Mouse (Mus musculus) spleen, postnatal 4 days (tissue): Measurements from ENCODE around the gene Olfr694.
"Not testable (repeated sequence)": the region's sequence is repeated elsewhere in the genome, so short reads cannot be mapped to it uniquely, and the experiment has no call there.

Experiments used
- DNase-seq, 2 experiments: peaks; one replicate each; pipeline ENCODE4 v3.0.0; 2022; ENCODE audit warnings: low spot score in 2 of 2

The Olfr694 gene

DNA sequence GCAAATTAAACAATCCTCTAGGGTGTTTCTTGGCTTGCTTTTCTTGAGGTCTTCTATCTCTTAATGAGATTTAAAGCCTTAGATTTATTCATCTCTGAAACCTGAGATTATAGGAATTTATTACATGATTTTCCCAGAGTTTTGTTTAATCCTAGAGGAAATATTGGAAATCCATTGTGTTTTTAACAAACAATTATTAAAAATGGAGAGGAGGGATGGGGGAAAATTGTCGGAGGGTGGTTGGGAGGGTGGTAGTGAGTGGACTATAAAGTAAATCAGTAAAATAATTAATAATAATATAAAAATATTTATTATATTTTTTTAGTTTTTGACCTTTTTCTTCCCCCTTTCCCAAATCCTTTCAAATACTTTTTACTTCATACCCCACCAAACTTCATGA lies at the start of gene Olfr694:
Gene Olfr694, minus strand, starts transcription at position 101 of the 400 bp plus-strand sequence.
- DNase-seq = no peak

DNA sequence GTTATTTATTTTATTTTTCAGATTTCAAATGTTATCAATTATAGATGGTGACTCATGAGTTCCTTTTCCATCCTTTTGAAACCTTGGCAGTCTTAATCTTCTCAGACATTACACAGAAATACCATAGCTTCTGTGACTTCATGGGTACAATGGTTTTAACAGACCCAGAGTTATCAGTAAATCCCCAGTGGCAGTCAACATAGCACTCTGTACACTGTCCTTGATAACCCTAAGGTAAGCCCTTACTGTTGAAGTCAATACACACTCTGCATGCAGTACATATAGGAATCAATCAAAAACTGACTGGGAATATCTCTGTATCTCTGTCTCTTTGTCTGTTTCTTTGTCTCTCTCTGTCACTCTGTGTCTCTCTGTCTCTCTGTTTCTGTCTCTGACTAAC lies 45.4 kb upstream of the Olfr694 start:
- no peak for DNase-seq

DNA sequence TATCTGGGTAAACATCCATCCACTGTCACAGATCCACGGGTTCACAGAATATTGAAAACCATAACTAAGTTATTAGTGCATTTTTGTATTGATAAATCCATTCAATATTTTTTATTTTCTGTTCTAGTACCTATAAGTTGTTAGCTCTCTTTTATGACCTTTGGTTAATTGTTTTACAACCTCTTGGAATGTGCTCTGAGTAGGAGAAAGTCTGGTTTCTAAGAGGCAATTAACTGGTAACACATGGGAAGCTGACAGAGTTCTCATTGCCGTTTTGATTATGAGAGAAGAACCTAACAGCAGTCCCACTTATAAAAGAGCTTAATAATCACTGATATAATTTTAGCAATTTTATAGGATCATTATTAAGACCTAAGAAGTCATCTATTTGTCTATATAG lies 42.1 kb upstream of the Olfr694 start:
- no peak for DNase-seq

DNA sequence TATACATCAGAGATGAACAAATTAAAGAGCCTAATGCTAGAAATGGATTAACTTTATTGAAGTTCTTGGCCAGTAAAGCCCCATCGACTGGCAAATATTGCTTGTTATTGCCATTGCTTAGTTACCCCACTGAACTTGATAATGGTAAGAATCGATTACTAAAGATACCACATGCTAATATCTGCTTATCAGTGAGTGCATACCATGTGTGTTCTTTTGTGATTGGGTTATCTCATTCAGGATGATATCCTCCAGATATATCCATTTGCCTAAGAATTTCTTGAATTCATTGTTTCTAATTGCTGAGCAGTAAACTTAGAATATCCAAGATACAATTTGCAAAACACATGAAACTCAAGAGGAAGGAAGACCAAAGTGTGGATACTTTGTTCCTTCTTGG lies 34.0 kb upstream of the Olfr694 start:
- DNase-seq = not testable (repeated sequence)

DNA sequence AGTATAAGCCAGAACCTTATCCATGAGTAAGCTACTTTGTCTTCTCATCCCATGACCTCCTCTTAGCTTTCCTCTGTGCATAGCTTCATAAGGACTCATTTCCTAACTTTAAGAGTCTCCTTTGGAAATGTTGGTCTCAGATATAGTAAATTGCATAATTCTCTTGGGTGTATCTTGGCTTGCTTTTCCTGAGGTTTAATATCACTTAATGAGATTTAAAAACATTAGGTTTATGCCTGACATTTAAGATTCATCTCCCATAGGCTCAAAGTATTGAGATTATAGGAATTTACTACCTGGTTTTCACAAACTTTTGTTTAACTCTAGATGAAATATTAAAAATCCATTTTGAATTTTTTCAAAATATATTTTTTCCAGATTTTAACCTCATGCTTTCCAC lies 24.7 kb upstream of the Olfr694 start, which contains the start of gene Olfr695:
Gene Olfr695, minus strand, starts transcription at position 101 of the 400 bp plus-strand sequence.
- no peak for DNase-seq

DNA sequence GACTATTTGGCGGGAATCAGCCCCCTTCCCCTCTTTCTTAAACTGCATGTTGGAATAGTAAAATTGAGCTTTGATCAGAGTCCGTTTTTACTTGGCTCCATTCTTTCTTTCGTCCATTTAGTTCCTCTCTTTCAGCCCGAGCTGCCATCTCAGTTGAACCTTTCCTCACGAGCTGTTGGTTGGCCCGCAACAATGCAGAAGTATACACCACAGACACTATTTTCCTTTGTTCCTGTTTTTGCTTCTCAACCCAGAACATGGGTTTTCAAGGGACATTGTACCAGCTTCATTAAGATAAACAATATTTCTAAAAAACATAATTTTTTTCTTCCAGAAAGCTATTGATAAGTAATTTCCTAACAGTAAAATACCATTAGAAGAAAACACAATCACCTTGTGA lies 19.8 kb upstream of the Olfr694 start:
- no peak for DNase-seq

DNA sequence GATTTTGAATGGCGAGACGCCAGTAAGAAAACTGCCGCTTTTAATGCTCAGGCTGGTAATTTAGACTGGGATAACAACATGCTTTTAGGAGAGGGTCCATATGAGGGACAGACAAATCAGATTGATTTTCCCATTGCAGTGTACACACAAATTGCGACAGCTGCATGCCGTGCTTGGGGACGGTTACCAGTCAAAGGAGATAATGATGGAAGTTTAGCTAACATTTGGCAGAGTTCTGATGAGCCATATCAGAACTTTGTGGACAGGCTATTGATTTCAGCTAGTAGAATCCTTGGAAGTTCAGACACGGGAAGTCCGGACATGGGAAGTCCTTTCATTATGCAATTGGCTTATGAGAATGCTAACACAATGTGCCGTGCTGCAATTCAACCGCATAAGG lies 16.1 kb upstream of the Olfr694 start:
- DNase-seq = not testable (repeated sequence)

DNA sequence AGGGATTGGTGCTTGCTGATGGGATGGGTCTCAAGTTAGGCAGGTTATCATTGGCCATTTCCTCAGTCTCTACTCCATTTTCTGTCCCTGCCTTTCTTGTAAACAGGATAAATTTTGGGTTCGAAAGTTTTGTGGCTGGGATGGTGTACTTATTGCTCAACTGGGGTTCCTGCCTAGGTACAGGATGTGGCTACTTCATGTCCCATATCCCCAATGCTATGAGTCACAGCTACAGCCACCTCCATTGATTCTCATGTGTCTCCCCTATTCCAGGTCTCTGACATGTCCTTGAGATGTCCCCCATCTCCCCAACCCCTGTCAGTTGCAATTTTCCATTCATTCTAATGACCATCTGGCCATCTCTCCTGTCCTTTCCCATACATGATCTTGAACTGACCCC lies 5.3 kb upstream of the Olfr694 start:
- DNase-seq = no peak

DNA sequence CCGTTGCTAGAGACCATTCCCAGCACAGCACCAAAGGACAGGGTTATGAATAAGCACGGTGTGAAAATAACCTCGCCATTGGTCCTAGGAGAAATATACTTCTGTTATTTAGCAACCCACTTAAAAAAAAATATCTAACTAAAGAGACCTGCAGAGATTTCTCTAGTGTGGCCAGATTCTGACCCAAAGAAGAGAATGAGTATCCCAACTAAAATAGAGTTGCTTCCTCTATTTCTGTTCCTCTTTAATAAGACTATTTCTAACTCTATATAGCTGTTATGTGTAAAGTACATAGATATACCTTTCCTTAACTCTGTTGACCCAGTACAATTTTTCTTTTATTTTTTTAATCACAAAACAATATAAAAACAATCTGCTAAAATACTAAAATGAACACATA lies 1.4 kb upstream of the Olfr694 start:
- no peak for DNase-seq

DNA sequence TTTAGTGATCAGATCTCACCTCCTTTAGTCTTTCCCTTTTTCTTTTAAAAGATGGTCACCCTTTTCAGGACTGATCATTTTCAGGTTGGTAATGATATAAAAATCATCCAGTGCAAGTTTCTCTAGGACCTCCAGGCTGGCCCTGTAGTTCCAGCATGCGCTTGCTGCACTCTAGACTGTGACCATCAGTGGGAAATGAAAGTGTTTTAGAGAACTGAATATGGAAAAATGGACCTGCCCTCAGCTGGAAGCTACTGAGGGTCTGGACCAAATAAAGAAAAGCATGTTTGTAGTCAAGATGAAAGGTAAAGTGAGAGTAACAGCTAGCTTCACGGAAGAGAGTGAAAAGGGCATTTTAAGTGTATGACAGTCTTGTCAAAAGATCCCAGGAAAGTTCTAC lies 6.2 kb downstream of the Olfr694 start:
- no peak for DNase-seq

DNA sequence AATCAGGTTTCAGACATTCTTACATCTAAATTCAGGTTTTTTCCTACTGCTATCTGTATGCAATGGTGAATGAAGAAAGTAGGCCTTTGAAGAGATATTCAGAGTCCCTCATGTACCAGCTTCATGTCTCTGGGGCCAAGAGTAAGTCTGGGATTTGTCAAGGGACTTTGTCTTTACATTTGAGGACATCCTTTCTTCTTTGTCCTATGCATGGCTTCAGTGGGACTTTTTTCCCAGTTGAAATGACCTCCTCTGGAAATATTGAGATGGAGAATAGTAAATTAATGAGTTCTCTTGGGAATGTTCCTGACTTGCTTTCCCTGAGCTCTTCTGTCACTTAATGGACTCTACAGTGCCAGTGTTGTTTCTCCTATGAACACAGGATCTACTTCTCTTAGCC lies 11.1 kb downstream of the Olfr694 start, which contains the start of gene Olfr693:
Gene Olfr693, minus strand, starts transcription at position 101 of the 400 bp plus-strand sequence.
- DNase-seq = no peak

DNA sequence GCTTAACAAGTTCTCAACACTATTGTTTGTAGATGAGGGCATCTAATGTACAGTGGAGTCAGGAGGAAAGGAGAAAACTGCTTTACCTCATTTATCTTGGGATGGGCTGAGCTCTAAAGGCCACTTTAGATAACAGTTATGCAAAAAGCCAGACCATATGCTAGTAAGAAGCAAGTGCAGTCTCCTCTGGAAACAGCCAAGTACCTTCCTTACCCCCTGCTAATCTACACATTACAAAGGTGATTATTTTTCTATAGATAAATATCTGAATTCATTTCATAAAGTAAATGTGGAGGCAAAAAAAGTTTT lies 39.3 kb downstream of the Olfr694 start:
- no peak for DNase-seq

DNA sequence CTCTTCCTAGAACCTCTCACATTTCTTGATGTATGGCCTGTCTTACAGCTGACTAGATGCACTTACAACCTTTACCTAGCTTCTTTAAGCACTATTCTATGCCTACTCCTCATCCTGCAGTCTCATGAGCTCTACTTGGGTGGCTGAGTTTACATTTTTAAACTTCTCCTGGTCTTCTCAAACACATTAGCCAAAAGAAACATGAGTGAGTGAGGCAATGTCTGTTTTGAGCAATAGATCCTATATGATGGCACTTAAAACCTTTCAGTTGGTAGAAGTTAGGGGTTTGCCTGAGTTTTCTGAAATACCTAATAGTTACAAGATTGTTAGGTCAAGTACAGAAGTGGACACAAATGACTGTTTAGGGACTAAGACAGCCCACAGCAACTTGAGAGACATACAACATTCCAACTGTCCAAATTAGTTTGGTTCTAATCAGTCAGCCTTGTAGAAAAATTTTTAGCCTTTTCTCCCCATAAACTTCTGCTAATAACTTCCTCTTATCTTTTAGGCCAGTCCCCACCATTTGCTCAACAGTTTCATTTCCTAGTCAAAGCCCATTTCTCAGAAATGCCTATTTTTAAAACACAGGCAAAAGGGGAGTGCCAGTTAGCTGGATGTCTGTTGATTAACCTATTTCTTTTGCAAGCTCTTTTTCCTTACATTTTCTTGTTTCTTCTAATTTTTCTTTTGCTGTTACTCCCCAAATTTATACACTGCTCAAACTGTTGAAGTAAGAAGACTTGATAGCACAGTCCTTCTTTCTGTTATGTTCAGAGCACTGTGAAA lies 39.9 kb downstream of the Olfr694 start:
- no peak for DNase-seq

DNA sequence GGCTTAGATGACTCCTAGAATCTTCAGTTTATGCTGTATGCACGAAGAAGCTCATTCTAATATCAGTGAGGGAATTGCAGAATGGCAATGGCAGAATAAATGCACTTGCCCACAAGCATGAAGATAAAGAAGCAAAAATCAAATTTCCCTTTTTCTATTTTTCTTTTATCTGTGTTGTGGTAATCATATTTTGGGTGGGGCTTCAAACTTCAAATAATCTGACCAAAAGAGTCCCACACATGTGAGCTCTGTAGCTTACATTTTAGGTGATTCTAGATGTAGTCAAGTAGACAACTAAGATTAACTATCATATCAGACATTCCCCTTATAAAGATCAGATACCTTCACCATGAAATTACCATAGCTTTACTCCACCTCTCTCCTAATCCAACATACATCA lies 41.8 kb downstream of the Olfr694 start:
- DNase-seq = no peak

DNA sequence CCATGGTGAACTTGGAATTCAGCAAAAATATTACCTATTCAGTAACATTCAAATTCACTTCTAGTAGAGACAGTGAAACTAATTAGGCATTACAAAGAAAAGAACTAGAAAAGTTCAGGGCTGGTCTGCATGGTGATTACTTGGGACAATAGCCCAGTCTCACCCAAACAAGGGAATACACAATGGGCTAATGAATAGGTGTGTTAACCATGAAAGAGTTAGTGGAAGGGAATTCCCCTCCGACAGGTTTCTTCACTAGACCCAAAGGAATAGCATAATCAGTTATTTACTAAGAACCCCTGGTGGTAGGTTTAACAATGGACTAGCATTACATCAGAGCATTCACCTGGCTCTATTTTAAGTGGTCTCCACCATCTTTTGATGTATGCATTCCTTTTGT lies 46.4 kb downstream of the Olfr694 start:
- DNase-seq = no peak

DNA sequence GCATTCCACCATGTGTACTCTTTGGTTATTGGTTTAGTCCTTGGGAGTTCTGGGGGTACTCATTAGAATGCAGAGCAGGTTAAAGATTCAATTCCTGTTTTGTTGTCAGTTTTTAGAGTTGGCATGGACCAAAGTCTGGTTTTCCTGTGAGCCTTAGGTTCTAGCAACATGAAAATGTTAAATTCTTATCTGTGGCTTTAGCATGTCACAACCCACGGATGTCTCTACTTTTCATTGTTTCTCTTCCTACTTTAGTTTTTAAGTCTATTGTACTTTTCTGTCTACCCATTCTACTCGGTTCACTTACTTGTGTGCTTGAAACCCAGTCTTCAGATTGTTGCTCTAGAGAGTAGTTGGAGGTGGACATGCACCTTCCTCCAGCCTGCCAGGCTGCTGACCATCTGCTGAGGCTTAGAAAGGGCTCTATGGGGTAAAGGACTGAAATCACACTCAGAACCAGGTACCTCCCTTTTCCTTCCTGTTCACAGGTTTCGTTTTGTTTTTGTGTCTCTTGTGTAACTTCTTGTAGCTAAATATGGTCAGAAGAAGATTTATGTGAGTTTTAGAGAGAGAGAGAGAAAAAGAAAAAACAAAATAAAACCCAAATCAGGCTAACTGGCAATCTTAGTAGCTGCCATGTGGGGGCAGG lies 47.3 kb downstream of the Olfr694 start:
- DNase-seq = peak in 1 of 2 experiments; percentile 19

DNA sequence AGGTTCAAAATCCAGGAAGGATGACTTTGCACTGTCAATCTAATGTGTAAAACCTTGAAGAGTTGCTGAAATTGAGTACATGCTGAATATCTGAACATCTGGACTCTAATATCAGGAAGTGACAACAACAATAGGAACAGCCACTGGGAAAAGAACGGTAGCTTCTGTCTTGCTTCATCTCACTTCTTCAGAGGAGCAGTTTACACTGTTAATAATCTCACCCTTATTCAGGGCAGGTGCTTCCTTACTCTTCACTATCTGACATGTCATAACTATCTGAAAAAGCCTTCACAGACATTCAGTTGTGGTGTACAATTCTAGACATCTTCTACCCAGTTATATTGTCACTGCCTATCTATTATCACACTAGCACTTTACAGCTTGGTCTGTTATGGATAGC lies 50.8 kb downstream of the Olfr694 start:
- DNase-seq = no peak

DNA sequence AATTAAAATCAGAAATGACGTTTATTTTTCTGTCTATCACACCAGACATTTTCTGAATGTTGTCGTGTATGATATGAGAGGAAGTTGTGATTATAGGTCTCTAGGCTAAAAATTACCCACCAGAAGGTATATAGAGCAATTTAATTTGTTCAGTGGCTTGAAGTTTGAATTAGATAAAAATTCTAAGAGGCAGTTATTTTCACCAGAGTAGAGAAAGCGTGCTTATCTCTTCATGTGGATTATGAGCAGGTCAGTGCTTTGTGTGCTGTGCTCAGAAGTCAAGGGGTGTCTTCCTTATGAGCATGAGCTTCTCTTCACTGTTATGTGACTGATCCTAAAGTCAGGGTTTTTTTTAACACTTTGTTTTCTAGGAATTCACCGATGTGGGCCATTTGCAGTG lies 56.1 kb downstream of the Olfr694 start:
- no peak for DNase-seq
